Mouse (Mus musculus) liver (tissue): ENCODE data around the gene Arhgap6.

Experiments used
- DNase-seq: peaks from one replicate; pipeline ENCODE4 v3.0.0-alpha.2; 2020; ENCODE audit warnings: mixed read lengths

Arhgap6 gene

DNA sequence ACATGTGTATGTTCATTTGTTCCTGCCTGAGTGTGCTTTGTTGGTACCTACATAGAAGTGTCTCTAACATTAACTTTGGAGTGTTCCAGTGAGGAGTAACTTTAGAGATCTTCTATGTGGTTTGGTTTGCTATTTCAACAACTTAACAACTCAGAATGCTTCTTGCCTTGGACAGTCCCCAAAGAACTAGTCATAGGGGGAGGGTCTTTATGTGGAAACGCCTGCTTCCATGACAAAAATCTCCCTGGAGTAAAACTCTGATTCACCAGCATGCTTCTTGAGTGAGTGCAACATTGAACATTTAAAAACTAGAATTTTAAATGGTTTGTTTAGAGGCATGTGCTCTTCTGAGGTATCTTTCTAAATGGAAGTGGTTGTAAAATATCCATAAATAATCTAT is 212.2 kb downstream of the Arhgap6 start:
- no peak for DNase-seq

DNA sequence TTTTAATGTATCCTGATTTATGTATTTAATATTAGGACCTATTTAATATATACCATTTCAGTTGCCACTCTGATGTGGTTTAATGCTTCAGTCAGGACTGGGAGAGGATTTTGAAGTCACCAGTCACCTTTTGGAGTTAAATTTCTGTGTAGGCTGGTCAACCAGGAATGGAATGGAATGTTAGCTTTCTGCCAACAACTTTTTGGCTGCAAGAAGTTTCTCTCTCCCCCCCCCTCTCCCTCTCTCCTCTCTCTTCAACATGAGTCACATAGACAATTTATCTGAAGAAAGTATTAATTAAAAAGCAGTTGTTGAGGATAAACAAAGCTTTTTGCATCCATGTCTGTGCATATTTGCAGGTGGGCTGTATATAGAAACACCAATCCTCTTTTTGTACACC is 217.8 kb downstream of the Arhgap6 start:
- no peak for DNase-seq

DNA sequence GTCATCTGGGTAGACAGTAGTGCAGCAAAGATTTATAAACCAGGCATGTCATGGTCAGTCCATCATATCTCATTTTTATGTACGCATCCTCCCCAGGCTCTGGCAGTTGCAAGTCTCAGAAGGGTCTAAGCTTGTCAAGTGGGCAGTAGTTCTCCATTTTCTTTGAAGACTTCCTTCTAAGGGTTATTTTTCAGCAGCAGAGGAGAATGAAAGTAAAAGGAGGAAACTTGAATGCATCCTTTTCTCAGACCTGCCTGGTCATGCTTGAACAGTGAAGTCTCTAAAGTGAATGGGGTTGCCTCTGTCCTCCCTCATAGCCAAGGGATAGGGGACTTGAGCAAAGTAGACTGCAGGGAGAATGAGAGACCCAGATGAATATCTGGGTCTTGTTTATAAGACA is 239.5 kb downstream of the Arhgap6 start:
- no peak for DNase-seq

DNA sequence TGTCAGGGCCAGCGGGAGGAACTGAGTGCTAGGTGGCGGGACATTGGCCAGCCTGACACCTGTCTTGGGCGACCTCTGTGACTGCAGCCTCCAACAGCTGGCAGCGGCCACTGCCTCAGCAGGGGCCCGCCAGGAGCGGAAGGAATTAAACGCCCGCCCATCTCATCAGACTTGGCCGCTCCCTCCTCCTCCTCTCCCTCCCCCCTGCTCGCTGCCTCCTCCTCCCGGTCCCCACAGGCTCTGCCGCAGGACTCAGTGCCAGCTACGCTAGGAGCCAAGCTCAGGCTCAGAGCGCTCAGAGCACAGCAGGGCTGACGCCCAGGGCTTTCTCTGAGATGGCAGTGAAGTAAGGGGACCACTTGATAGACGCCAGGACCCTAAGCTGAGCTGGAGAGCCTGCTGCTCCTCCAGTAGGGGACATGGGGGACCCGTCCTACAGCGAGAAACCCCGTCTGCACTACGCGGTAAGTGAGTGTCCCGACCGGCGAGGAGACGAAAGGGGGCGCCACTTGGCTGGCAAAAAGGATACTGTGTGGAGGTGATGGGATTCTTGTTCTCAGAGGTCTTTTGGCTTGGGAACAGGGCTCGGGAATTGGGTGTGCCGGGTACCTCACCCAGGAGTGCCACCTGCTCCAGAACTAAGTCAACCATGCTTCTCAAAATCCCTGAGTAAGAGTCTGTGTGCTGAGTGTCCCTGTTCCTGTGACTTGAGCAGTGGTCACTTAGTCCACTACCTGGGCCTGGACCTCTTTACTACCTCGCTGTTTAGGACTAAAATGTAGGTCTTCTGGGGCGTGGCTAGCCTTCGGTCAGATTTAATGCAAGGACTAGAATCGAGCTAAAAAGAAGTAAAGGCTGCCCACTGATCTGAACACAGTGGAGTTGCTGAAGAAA is 241.8 kb downstream of the Arhgap6 start:
- peak; percentile 82 for DNase-seq

DNA sequence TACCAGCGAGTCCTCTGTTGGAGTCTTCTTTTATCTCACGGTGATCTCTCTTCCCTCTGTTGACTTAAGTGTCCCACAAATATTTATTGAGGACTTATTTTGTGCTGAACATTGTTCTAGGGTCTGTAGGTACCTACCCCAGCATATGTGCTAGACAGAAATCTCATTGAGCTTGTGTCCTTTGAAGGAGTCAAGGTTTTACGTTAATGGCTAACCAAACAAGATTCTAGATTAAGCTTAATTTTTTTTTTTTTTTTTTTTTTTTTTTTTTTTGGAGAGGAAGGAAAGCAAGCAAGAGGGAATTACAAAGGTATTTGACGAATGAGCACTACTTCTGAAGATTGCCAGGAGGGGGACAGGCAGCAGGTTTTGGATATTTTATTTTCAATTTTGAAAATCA is 242.5 kb downstream of the Arhgap6 start:
- DNase-seq: no peak

DNA sequence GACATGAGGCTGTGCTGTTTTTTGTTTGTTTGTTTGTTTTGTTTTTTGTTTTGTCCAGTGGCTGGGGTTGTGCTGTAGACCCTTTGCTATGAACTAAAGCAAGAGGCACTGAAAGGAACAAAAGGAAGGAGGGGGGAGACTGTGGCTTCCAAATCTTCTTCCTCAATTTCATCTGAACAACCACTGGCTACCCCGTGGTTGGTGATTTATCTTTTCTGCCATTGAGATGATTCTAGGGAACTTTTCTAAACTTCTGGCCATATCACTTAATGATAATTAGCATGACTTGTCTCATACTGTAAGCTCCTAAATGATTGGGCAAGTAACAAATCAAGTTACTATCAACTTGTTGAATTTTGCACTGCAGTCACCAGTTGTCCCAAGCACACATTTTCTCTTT is 249.0 kb downstream of the Arhgap6 start:
- DNase-seq: no peak

DNA sequence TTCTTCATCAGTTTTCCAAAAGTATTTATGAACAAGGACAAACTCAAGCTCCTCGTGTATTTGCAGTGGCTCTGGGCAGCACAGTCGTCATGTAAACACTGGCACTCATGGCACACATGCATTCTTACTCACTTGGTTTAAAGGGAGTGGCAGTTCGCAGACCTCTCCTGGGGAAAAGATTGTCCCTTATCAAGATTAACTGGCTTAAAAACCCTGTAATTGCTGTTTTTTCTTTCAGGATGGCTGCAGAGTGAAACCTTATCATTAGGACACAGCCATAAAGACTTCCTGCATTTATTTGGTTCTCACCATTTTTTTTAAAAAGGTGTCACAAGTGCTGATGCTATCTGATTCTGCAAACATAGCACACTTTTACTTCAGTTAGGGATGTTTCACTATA is 252.7 kb downstream of the Arhgap6 start:
- DNase-seq: peak; percentile 13

DNA sequence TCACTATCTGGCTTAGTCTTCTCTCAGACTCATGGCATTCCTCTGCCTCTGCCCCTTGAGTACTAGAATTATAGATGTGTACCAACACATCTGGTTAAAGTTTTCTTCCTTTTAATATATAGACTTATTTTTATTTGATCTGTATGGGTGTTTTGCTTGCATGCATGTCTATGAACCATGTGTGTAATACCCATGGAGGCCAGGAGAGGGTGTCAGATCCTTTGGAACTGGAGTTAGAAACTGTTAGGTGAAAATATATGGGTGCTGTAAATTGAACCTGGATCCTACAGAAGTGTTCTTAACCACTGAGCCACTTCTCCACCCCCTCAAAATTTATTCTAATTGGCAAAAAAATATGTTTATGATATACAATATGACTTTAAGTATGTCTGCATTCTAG is 254.7 kb downstream of the Arhgap6 start:
- DNase-seq: peak; percentile 3

DNA sequence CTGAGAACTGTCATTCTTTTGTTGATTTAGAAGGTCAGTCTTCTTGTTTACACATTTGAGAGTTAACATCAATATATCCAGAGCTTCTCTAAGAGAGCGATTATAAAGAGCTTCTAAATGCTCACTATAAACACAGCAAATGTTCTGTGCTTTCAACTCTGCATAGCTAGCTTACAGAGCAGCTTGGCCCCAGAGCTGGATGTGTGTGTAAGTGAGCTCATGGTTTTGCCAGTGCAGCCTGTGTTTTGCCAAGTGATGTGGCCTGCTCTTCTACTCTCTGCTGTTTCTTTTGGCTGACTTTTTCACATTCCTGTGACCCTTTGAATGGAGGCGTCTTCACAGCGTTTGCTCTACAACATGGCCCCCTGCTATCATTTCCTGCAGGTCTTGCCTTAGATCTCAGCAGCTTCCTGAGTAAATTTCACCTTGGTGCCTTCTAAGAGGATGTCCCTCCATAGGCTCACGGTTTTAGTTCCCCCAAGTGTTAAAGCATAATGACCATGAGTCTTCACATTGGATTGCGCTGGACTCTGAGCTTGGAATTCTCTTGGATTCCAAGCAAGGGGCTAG is 259.1 kb downstream of the Arhgap6 start:
- DNase-seq: no peak

DNA sequence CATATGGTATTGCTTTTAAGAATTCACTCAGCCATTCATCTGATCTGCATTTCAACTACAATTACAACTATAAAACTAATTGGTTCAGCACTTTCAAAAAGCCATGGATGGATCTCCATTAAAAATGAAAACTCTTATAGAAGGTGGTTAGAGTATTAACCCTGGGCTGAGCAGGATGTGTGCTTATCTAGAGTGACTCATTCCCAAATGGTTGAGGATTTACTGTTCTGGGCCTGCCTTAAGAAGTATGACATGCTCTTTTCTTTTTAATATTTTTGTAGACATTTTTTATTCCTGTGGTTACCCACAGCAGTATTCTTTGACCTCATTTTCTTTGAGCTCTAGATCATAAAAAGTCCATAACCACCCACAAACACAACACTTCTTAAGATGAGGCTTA is 267.7 kb downstream of the Arhgap6 start:
- no peak for DNase-seq

DNA sequence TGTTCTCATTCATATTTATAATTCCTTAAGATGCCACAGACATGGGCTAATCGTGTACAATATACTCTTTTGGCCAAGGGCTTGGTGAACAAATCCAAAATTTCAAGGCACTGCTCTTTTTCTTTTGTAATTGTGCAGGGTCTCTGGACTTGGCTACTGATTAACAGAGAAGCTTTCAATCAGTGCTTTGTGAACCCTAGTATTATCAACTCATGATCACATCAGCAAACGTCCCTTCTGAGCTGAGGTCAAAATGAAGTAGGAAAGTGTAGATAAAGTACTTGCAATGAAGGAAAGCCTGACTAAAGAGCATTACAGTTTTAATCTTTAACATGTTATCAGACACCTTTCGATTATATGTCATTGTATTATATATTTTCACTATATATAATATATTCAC is 270.4 kb downstream of the Arhgap6 start:
- no peak for DNase-seq

DNA sequence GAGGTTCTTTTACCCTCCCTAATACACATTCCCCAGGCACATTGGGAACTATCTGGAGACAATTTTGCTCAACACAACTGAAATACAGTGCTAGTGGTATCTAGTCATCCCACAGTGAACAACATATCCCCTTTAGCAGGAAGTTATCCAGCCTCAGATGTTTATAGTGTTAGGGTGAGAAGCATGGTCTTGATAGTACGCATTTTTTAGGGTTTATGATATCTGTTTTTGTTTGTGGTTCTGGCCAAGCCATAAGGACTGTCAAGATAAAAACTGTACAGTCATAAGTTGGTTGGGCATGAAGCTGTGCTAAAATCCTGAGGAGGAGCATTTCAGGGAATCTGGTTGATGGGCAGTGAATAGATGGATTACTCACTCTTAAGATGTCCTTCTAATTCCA is 271.0 kb downstream of the Arhgap6 start:
- no peak for DNase-seq

DNA sequence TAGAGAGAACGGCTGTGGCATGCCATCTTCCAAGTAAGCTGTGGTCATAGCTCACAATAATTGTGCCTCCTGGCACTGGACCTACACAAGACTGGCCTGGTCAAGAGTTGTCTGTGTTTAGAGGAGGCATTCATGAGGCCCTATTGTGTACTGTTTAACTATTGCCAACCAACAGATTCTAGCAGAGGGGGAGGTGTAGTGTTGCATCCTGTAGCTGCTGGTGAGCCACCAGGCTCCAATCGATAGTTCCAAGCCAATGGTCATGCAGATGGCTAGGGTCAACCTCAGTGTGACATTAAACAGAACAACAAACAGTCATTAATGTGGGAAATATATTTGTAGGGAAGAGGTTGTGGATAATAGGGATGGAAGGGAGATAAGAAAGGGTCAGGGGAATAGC is 280.1 kb downstream of the Arhgap6 start:
- DNase-seq: no peak

DNA sequence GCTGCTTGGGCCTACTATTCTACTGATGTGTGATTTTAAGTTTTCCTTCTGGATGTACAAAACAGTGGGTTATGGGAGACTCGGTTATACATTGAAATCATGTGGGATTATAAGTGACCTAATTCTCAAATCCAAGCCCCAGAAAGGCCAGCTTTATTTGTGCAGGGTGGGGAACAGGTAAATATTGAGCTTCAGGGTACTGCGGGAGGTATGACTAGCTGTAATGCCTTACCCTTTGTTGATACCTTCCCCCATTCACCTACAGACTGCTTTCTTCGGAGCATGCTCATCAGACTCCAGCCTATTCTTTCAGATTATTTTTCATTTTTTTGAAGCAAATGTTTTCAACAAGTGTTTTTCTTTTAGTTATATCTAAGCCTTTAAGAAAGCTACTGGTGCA is 286.7 kb downstream of the Arhgap6 start:
- no peak for DNase-seq

DNA sequence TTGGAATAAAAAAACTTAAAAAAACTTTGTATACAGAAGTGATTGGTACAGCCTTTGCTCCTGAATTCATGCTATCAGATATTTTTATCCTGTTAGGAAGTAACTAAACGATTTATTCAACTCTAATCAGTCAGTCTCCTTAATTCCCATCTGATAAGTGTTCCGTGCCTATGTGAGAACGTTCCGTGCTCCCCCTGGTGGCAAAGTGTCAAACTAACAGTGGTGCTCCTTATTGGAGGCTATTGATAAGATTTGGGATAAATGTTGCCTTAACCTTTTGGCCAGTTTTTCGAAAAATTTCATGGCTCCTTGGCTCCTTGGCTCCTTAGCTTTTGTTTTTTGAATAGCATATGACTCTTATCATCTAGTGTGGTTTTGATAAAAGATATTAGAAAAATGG is 291.0 kb downstream of the Arhgap6 start:
- peak; percentile 70 for DNase-seq

DNA sequence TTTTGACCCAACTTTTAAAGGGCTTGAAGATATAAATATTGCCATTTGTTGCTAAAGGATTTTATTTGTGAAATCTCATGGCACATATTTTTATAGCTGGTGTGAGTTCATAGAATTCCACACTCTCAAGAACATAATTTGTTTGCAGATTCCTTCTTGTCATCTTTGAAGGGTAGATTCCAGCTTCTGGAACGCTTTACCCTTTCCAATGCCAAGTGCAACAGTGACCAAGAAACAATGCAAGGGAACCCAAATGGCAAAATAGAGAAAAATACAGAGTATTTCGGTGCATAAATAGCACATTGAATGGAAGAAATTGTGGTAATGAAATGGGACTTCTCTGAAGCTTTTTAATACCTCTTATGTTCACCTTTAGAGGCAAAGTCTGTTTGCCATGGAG is 294.3 kb downstream of the Arhgap6 start:
- DNase-seq: no peak

DNA sequence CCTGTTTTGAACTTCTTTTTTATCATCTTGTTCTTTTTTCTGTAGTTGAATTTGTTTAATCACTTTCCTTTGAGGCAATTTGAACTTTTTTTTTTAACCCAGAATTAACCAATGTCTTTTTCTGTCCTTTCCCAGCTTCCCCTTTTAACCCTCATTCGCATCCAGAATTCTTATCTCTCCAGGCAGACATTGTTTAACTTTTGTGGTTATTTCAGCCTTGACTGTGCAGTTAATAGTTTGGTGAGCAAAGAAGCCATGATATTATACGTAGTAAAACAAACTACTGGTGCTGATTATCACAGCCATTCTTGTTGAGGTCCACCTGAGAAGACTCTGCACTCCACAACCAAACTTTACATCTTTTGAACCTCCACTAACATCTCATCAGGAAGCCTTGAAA is 299.7 kb downstream of the Arhgap6 start:
- no peak for DNase-seq

DNA sequence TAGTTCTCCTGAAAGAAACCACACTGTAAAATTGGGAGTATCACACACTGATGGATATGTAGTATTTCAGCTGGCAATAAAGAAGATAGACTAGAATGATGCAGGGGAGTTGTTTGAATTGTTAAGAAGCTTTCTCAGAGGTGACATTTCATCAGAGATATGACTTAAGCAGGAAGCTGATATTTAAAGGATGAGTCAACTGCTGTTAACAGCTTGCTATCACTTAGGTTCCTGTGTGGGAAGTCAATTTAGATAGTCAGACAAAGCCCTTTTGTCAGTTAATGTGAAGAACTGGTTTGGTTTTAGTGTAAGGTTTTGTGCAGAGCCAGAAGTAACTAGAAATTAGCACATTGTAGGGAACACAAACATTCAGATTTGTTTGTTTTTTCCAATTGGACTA is 300.7 kb downstream of the Arhgap6 start:
- DNase-seq: no peak

DNA sequence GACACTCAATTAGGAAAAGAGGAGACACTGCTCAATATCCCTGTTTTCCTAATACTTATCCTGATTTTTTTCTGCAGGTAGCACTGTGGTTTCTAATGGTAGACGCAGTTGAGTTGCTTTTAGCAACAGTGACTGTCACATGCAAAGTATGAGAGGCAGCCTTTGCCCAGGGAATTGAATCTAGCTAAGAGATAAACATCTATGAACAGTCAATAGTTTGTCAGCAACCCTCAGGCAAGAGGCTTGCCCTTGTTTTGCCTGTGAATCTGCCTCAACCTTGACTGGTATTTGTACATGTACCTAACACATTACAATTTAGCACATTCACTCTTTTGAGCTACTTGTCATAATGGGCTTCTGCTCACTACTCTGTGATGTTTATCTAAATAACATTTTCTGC is 307.8 kb downstream of the Arhgap6 start:
- DNase-seq: no peak

DNA sequence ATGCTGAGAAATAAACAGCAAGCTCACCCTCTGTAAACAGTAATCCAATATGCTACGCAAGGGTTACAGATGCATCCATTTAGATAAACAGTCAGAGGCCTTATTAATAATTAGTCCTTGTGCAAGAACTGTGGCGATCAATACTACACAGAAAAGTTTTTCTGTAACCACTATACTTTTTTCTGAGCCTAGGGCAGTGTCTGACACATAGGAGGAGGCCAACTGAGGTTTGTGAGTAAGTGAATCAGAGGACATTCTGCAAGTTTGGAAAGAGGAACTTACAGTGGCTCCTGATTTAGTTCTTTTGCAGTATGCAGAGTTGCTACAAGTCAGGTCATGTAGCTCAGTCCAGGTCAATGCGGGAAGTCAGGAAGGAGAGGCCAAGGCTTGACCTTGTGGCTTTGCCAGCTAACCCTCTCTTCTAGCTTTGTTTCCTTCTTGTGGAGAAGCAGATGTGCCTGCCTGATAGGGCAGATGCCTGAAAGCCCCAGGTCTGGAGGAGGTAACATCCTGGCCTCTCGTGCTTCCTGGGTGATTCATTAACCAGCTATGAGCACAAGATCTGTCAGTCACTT is 311.2 kb downstream of the Arhgap6 start:
- peak; percentile 63 for DNase-seq

DNA sequence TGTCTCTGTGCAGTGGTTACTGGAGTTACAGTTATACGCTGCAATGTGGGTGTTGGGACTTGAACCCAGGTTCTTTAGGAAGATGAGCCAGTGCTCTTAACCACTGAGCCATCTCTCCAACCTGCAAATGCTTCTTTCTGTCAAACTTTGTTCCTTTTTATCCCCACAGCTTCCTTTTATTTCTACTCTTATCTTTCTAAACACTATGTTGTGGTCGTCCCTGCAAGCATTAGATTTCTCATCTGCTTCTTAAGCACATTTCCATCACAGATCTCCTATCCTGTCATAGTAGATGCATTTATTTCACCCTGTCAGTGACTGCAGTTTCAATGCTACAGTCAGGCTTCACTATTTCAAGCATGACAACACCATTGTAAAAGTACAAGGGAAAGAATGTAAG is 312.5 kb downstream of the Arhgap6 start:
- DNase-seq: no peak

DNA sequence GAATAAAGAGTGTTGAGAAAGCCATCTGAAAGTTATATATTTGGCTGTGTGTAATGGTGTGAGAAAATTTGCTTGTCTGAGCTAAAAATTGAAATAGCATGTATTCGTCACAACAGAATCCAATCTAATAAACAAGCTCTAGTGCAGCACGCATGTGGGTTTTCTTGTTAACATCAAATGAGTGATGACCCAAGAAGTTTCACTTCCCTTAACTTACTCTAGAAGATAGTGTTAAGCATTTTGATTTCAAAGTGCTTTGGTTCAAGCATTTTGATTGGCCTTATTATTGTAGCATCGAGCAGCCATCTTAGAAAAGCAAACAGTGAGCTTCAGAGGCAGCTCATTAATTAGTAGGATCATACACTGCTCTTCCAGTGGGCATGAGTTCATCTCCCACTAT is 315.1 kb downstream of the Arhgap6 start:
- DNase-seq: no peak

DNA sequence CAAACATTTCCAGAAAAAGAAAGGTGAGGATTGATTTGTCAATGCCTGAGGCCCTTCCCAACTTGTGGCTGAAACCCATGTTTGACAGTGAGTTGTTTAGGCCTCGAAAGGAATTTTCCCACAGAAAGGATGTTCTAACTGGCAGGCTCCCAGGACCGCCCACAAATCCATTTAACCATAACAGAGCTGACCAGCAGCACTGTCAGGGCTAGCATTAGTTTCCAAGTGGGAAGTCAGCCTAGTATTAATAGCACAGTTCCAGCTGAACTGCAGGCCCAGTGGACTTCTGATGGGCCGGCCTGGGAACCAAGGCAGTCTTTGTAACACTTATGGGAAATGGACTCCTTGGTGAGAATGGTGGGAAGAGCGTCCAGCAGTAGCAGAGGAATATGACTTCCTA is 317.8 kb downstream of the Arhgap6 start:
- DNase-seq: no peak

DNA sequence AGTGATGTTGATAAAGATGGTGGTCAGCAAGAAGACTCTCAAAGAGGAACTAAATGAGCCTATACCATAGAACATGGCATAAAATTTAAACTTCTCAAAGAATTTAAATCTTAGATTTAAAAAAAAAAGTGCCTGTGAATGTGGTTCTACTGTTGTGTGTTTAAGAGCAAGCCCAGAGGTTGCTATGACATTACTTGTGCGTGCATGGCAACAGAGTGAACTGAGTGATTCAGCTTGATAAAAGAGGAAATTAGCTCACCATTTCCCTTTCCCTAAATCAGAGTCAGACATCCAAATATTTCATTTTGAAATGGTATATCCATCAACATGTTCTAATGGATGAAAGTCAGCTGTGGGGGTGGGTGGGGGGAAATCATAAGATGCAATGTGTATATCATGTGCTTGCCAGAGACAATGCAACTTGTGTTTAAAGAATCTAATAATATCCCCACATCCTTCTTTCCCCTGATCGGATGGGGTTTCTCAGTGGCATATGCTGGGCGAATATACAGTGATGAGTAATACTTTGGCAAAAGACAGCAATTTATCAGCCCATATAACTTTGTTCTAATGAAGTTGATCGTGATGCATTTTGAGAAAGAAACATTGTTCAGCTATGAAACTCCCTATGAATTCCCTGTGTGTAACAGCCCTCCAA is 328.3 kb downstream of the Arhgap6 start:
- no peak for DNase-seq
